Mouse (Mus musculus): ENCODE data around the gene Cdhr3. TPM values are rescaled to one million over a fixed set of nuclear protein-coding genes. Genes with fewer than 3 reads are reported as not detected.

Cdhr3 gene
- polyA plus RNA-seq, 1 experiment from 2014 or later, result 0.32 TPM

DNA sequence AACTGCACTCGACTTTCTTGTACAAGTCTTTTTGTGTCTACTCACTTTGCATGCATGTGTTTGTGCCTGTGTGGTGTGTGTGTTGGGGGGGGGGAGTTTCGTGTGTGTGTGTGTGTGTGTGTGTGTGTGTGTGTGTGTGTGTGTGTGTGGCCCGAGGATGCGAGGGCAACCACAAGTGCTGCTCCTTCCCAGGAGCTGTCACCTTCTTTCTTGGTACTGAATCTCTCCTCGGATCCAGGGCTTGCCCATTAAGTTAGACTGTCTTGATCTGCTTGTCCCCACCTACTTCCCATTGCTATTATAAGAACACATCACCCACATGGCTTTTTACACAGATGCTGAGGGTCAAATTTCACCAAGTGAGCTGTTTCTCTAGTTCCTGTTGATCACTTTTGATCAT lies 93.9 kb downstream of the Cdhr3 start:
- no peak overlapping the region for H3K9ac ChIP-seq (ENCODE audit: low read depth, low read length)
- 76% methylated on average over 5 of the region's 5 CpGs for WGBS
- H3K4me1 ChIP-seq (replicated peaks; ENCODE audit: control insufficient read depth, insufficient read depth, low read length), result no peaks in the 10 kb centered on the region
- H3K9me3 ChIP-seq (ENCODE audit: control insufficient read depth, low read length), result no peaks in the 10 kb centered on the region
- H3K36me3 ChIP-seq (ENCODE audit: control insufficient read depth, insufficient read depth, low read length), result no peaks in the 10 kb centered on the region
- H3K4me3 ChIP-seq (ENCODE audit: low read depth, low read length), result no peak overlapping the region
- no peaks in the 10 kb centered on the region for H3K27me3 ChIP-seq (ENCODE audit: control insufficient read depth, insufficient read depth, low read length)
- no peak for ATAC-seq (ENCODE audit: low FRiP score)
- H3K27ac ChIP-seq (ENCODE audit: low read depth, low read length), result no peak overlapping the region
- DNase-seq (ENCODE audit: low spot score), result no peak
- no peak overlapping the region for H3K4me2 ChIP-seq (replicated peaks; ENCODE audit: low read depth, low read length)

DNA sequence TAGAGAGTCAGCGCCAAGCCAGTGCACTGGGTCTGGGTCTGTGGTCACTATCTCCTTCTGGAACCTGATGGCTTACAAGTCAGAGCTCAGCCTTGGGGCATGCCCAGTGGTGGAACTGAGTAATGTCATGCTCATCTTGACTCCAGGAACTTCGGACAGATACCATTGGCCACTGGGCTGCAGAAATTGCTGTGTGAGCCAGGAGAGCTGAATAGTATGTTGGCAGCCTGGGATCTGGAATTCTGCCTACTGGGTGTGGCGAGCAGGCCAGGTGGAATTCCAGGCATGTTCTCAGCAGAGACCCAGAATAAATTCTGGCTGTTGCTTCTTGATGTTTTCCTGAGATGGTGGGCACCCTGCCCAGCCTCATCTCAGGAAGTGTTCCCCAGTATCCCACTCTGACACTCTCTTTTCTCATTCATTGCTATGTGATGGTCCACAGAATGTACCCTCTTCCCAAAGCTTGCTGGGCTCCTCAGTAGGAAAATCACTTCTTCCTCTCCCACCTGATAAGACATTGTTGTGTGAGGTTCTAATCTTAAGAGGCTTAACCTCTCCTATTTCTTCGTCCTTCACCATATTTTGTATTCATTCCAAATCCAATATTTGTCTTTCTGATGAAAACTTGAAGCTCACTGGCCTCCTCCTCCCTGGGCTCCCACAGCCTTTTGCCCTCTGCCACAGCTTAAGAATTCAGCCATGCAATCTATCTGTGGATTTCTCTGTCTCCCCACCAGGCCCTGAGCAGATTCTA lies 97.4 kb downstream of the Cdhr3 start:
- no peaks in the 10 kb centered on the region for H3K9me3 ChIP-seq (ENCODE audit: control insufficient read depth, low read length)
- H3K4me1 ChIP-seq (replicated peaks; ENCODE audit: control insufficient read depth, insufficient read depth, low read length), result no peaks in the 10 kb centered on the region
- no peak for DNase-seq (ENCODE audit: low spot score)
- no peak for ATAC-seq (ENCODE audit: low FRiP score)
- H3K4me3 ChIP-seq (ENCODE audit: low read depth, low read length), result no peak overlapping the region
- H3K9ac ChIP-seq (ENCODE audit: low read depth, low read length), result no peak overlapping the region
- no peaks in the 10 kb centered on the region for H3K27me3 ChIP-seq (ENCODE audit: control insufficient read depth, insufficient read depth, low read length)
- 76% methylated on average over 4 of the region's 4 CpGs for WGBS
- H3K36me3 ChIP-seq (ENCODE audit: control insufficient read depth, insufficient read depth, low read length), result no peaks in the 10 kb centered on the region
- H3K4me2 ChIP-seq (replicated peaks; ENCODE audit: low read depth, low read length), result no peak overlapping the region
- no peak overlapping the region for H3K27ac ChIP-seq (ENCODE audit: low read depth, low read length)

DNA sequence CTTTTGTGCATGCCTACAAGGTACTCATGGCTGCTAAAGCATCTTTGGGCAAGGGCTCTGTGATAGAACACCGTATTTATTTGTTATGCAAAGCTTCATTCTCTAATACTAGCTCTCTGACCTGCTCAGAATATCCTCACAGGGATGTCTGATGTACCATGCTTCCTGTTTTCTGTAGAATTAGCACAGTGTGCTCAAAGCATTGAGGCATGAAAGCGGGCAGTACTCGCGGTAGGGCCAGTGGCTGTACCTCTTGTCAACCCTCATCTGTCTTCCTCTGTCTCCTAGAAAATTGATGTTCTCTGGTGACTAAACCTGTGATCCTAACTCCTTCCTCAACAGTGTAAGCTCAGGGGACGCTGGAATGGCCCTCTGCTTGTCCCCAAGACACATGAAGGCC lies 98.6 kb downstream of the Cdhr3 start:
- no peak overlapping the region for H3K4me2 ChIP-seq (replicated peaks; ENCODE audit: low read depth, low read length)
- no peak overlapping the region for H3K4me3 ChIP-seq (ENCODE audit: low read depth, low read length)
- no peak overlapping the region for H3K27ac ChIP-seq (ENCODE audit: low read depth, low read length)
- WGBS, result 78% methylated on average over 5 of the region's 5 CpGs
- DNase-seq (ENCODE audit: low spot score) (no peak), ATAC-seq (ENCODE audit: low FRiP score) (no peak)
- H3K27me3 ChIP-seq (ENCODE audit: control insufficient read depth, insufficient read depth, low read length), result no peaks in the 10 kb centered on the region
- no peaks in the 10 kb centered on the region for H3K9me3 ChIP-seq (ENCODE audit: control insufficient read depth, low read length)
- no peaks in the 10 kb centered on the region for H3K36me3 ChIP-seq (ENCODE audit: control insufficient read depth, insufficient read depth, low read length)
- H3K9ac ChIP-seq (ENCODE audit: low read depth, low read length), result no peak overlapping the region
- no peaks in the 10 kb centered on the region for H3K4me1 ChIP-seq (replicated peaks; ENCODE audit: control insufficient read depth, insufficient read depth, low read length)

DNA sequence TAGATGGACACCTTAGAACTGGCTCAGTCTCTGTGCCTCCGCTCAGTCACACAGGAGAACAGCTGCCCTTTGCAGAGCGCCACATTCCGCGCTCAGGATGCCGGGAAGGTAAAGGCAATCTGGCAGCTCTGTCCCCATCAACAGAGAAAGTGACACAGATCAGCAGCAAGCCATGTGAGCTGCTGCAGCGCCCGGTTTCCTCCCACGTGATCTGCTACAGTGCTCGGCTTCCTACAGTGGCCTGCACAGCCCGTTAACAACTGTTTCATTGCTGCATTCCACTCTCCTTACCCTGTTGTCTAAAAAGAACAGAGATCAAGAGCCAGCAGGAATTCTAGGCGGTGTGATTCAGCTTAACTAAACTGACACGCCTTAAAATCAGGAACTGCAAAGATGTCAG lies 102.9 kb downstream of the Cdhr3 start:
- no peaks in the 10 kb centered on the region for H3K27me3 ChIP-seq (ENCODE audit: control insufficient read depth, insufficient read depth, low read length)
- H3K36me3 ChIP-seq (ENCODE audit: control insufficient read depth, insufficient read depth, low read length), result no peaks in the 10 kb centered on the region
- 69% methylated on average over 12 of the region's 12 CpGs for WGBS
- no peak overlapping the region for H3K4me2 ChIP-seq (replicated peaks; ENCODE audit: low read depth, low read length)
- H3K9ac ChIP-seq (ENCODE audit: low read depth, low read length), result no peak overlapping the region
- no peak for DNase-seq (ENCODE audit: low spot score)
- no peaks in the 10 kb centered on the region for H3K9me3 ChIP-seq (ENCODE audit: control insufficient read depth, low read length)
- H3K4me1 ChIP-seq (replicated peaks; ENCODE audit: control insufficient read depth, insufficient read depth, low read length), result no peaks in the 10 kb centered on the region
- no peak for ATAC-seq (ENCODE audit: low FRiP score)
- H3K27ac ChIP-seq (ENCODE audit: low read depth, low read length), result no peak overlapping the region
- no peak overlapping the region for H3K4me3 ChIP-seq (ENCODE audit: low read depth, low read length)

DNA sequence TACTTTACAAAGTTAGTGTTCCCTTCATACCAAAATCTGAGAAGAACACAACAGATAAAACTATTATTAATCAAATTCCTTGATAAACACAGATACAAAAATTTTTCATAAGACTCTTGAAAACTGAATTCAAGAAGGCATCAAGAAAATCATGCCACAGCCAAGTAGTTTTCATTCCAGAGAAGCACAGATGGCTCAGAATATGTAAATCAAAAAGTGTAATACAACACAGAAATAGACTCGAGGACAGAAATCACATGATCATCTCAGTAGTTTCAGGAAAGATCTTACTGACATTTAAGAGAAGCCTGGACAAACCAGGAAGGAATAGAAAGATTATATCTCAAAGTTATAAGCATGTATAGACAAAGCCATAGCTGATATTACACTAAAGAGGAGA lies 106.4 kb downstream of the Cdhr3 start:
- Histone ChIP-seq H3K27ac (ENCODE audit: low read depth, low read length) (no peak overlapping the region), H3K4me1 (replicated peaks; ENCODE audit: control insufficient read depth, insufficient read depth, low read length) (no peaks in the 10 kb centered on the region), H3K4me2 (replicated peaks; ENCODE audit: low read depth, low read length) (no peak overlapping the region), H3K9me3 (ENCODE audit: control insufficient read depth, low read length) (no peaks in the 10 kb centered on the region), H3K36me3 (ENCODE audit: control insufficient read depth, insufficient read depth, low read length) (no peaks in the 10 kb centered on the region), H3K27me3 (ENCODE audit: control insufficient read depth, insufficient read depth, low read length) (no peaks in the 10 kb centered on the region), H3K4me3 (ENCODE audit: low read depth, low read length) (no peak overlapping the region), H3K9ac (ENCODE audit: low read depth, low read length) (no peak overlapping the region)
- ATAC-seq (ENCODE audit: low FRiP score) (no peak), DNase-seq (ENCODE audit: low spot score) (no peak)
- WGBS, result 76% methylated on average over 1 of the region's 1 CpGs

Other genes with a start within 250 kb of the Cdhr3 start
- 59.5 and 59.8 TPM in 2 replicates for gene Sypl, start 139.0 kb downstream of the Cdhr3 start, polyA plus RNA-seq (2014; fragmentation: Nextera tagmentation; extraction: Ambion mirVana)
- gene Atxn7l1, start 54.8 kb upstream of the Cdhr3 start, polyA plus RNA-seq (2014; fragmentation: Nextera tagmentation; extraction: Ambion mirVana), result 19.5 and 21.1 TPM in 2 replicates

Measured in hindbrain, embryonic 11.5 days (tissue).